Mouse (Mus musculus): ENCODE data around the gene Wfdc17.

- TF ChIP-seq CTCF (IDR thresholded peaks at IDR 0.05; ENCODE audit: extremely low read depth, insufficient read length, insufficient replicate concordance, low read depth, low read length): no peak
- no peak for TF ChIP-seq POLR2A (IDR thresholded peaks at IDR 0.05; ENCODE audit: low read depth, low read length)
These were observed 29.4 kb downstream of the Wfdc17 start for GRCm38 (mm10) chr11:83733071-83733640.
